Mouse (Mus musculus) monocyte, adult 2 months (primary cell): Measurements from ENCODE around the gene Ropn1l.

Source experiments
- DNase-seq, 2 experiments: peaks; one replicate each; pipeline ENCODE4 v3.0.0; 2022; ENCODE audit warnings: low spot score in 2 of 2, low read depth in 1 of 2

The Ropn1l gene

GRCm38 (mm10) chr15:31449772-31450171 is 3.8 kb downstream of the Ropn1l start:
- DNase-seq = no peak

- no peak for DNase-seq
These were observed 6.4 kb downstream of the Ropn1l start for GRCm38 (mm10) chr15:31447121-31447520.

GRCm38 (mm10) chr15:31442698-31443097 is 10.8 kb downstream of the Ropn1l start:
- DNase-seq = no peak

GRCm38 (mm10) chr15:31441996-31442395 is 11.5 kb downstream of the Ropn1l start:
- no peak for DNase-seq

- no peak for DNase-seq
These were observed 16.7 kb downstream of the Ropn1l start for GRCm38 (mm10) chr15:31436811-31437210.

GRCm38 (mm10) chr15:31436083-31436482 is 17.5 kb downstream of the Ropn1l start:
- DNase-seq = no peak

GRCm38 (mm10) chr15:31433768-31434167 is 19.8 kb downstream of the Ropn1l start:
- no peak for DNase-seq

- no peak for DNase-seq
These were observed 21.7 kb downstream of the Ropn1l start for GRCm38 (mm10) chr15:31431847-31432246.

- no peak for DNase-seq
These were observed 23.5 kb downstream of the Ropn1l start for GRCm38 (mm10) chr15:31430014-31430413.

- no peak for DNase-seq
These were observed 24.1 kb downstream of the Ropn1l start for GRCm38 (mm10) chr15:31429429-31429828.

GRCm38 (mm10) chr15:31428571-31428970 is 25.0 kb downstream of the Ropn1l start:
- no peak for DNase-seq

- no peak for DNase-seq
These were observed 26.1 kb downstream of the Ropn1l start for GRCm38 (mm10) chr15:31427390-31427789.

- no peak for DNase-seq
These were observed 27.4 kb downstream of the Ropn1l start for GRCm38 (mm10) chr15:31426066-31426706.

- DNase-seq = no peak
These were observed 30.7 kb downstream of the Ropn1l start for GRCm38 (mm10) chr15:31422649-31423369.

- peak in 1 of 2 experiments; percentile 28 for DNase-seq
These were observed 34.5 kb downstream of the Ropn1l start for GRCm38 (mm10) chr15:31419037-31419436.

GRCm38 (mm10) chr15:31418686-31419024 is 34.9 kb downstream of the Ropn1l start:
- DNase-seq = no peak

- DNase-seq = peak; percentile 33 to 52
These were observed 35.5 kb downstream of the Ropn1l start for GRCm38 (mm10) chr15:31417796-31418685.

GRCm38 (mm10) chr15:31417409-31417795 is 36.1 kb downstream of the Ropn1l start:
- no peak for DNase-seq

GRCm38 (mm10) chr15:31415181-31415580 is 38.4 kb downstream of the Ropn1l start:
- DNase-seq = no peak

GRCm38 (mm10) chr15:31414179-31414898 is 39.2 kb downstream of the Ropn1l start:
- DNase-seq = no peak

GRCm38 (mm10) chr15:31413662-31414061 is 39.9 kb downstream of the Ropn1l start:
- DNase-seq = no peak
